Mouse (Mus musculus): ENCODE results near the gene Bmpr1b.

- TF ChIP-seq CTCF (IDR thresholded peaks at IDR 0.05): no peak
- TF ChIP-seq EP300 (IDR thresholded peaks at IDR 0.05): no peak
These were observed 83.3 kb downstream of the Bmpr1b start for GRCm38 (mm10) chr3:142085938-142086337.

All from lung, postnatal 0 days (tissue).